Mouse (Mus musculus) embryonic facial prominence, embryonic 15.5 days (tissue): Measurements from ENCODE around the gene Dbp. TPM values are rescaled to one million over a fixed set of nuclear protein-coding genes. Genes with fewer than 3 reads are reported as not detected.

Experiments used
- ATAC-seq: fragments of 200-750 bp; cut with Nextera tagmentation; 2 replicates; pipeline ENCODE4 v1.8.0; 2017; ENCODE audit warnings: low read depth, moderate TSS enrichment; ENCODE audit not compliant: insufficient number of reproducible peaks, low FRiP score, low TSS enrichment
- H3K27ac ChIP-seq: fragments of 300-500 bp; sonication (generic); replicated peaks from 2 replicates; pipeline ENCODE4 v1.5.1; 2015; ENCODE audit warnings: mild to moderate bottlenecking, inconsistent platforms
- H3K27me3 ChIP-seq: fragments of 300-500 bp; sonication (generic); 2 replicates; pipeline ENCODE4 v1.6.1; 2015; ENCODE audit warnings: inconsistent platforms
- H3K36me3 ChIP-seq: fragments of 300-500 bp; sonication (generic); 2 replicates; pipeline ENCODE4 v1.6.1; 2015; ENCODE audit warnings: mild to moderate bottlenecking, inconsistent platforms
- H3K4me1 ChIP-seq: fragments of 300-500 bp; sonication (generic); 2 replicates; pipeline ENCODE4 v1.6.1; 2015; ENCODE audit warnings: inconsistent platforms
- H3K4me2 ChIP-seq: fragments of 300-500 bp; sonication (generic); replicated peaks from 2 replicates; pipeline ENCODE4 v1.6.1; 2015; ENCODE audit warnings: mild to moderate bottlenecking, inconsistent platforms
- H3K4me3 ChIP-seq: fragments of 300-500 bp; sonication (generic); replicated peaks from 2 replicates; pipeline ENCODE4 v1.5.1; 2015; ENCODE audit warnings: mild to moderate bottlenecking, inconsistent platforms
- H3K9ac ChIP-seq: fragments of 300-500 bp; sonication (generic); 2 replicates; pipeline ENCODE4 v1.6.1; 2015; ENCODE audit warnings: inconsistent platforms
- H3K9me3 ChIP-seq: fragments of 300-500 bp; sonication (generic); replicated peaks from 2 replicates; pipeline ENCODE4 v1.6.1; 2016; ENCODE audit warnings: inconsistent platforms
- WGBS: fragments of 180-500 bp; shearing (Covaris S2); methylation state at CpG from one replicate; pipeline ENCODE4 v1.1.7; 2015; 5-methylcytosine and 5-hydroxymethylcytosine counted together
- polyA plus RNA-seq: library from polyadenylated mRNA; unstranded; fragments of >200 nt; fragmentation: Nextera tagmentation; extraction: Ambion mirVana; gene quantifications from 2 replicates; pipeline ENCODE4 v1.2.1, GENCODE M21; 2015

The Dbp gene
- polyA plus RNA-seq, 1 experiment from 2014 or later, result 7.0 TPM

GRCm38 (mm10) chr7:45755703-45756102 lies 50.8 kb downstream of the Dbp start:
- 56% methylated on average over 6 of the region's 6 CpGs for WGBS
- peaks cover 33% of the 10 kb centered on the region for H3K27me3 ChIP-seq
- H3K27ac ChIP-seq, result no peak overlapping the region
- no peaks in the 10 kb centered on the region for H3K36me3 ChIP-seq
- peaks cover 5% of the 10 kb centered on the region for H3K4me1 ChIP-seq
- H3K4me3 ChIP-seq, result no peak overlapping the region
- H3K9me3 ChIP-seq, result no peaks in the 10 kb centered on the region
- H3K4me2 ChIP-seq, result no peak overlapping the region
- no peak overlapping the region for H3K9ac ChIP-seq
- ATAC-seq, result no peak

GRCm38 (mm10) chr7:45759400-45759799 lies 54.5 kb downstream of the Dbp start:
- ATAC-seq, result peak; percentile 70
- Histone ChIP-seq H3K27ac (peak overlapping the region; percentile 45; the same call in 1 of the 2 replicates), H3K27me3 (peaks cover 35% of the 10 kb centered on the region), H3K4me1 (peaks cover 5% of the 10 kb centered on the region), H3K4me3 (peak overlapping the region; percentile 23), H3K9ac (no peak overlapping the region), H3K9me3 (no peaks in the 10 kb centered on the region), H3K4me2 (peak overlapping the region; percentile 46), H3K36me3 (no peaks in the 10 kb centered on the region)
- 6% methylated on average over 24 of the region's 27 CpGs for WGBS

Other genes with a start within 250 kb of the Dbp start
- 4,629 and 4,755 TPM in 2 replicates for gene Ftl1, start 245.2 kb upstream of the Dbp start, polyA plus RNA-seq
- 156 and 158 TPM in 2 replicates for gene Bax, start 238.2 kb upstream of the Dbp start, polyA plus RNA-seq
- 1.1 and 1.8 TPM in 2 replicates for gene Tulp2, start 223.2 kb upstream of the Dbp start, polyA plus RNA-seq
- not detected in 2 replicates for gene Gm45808, start 218.3 kb upstream of the Dbp start, polyA plus RNA-seq
- 4.4 and 5.1 TPM in 2 replicates for gene Dhdh, start 216.3 kb upstream of the Dbp start, polyA plus RNA-seq
- 258 and 262 TPM in 2 replicates for gene Nucb1, start 194.7 kb upstream of the Dbp start, polyA plus RNA-seq
- 27.5 and 29.6 TPM in 2 replicates for gene Ppp1r15a, start 178.8 kb upstream of the Dbp start, polyA plus RNA-seq
- gene Plekha4, start 178.8 kb upstream of the Dbp start, polyA plus RNA-seq, result 7.5 and 7.6 TPM in 2 replicates
- gene Hsd17b14, start 150.2 kb upstream of the Dbp start, polyA plus RNA-seq, result 2.1 and 3.3 TPM in 2 replicates
- gene Bcat2, start 134.9 kb upstream of the Dbp start, polyA plus RNA-seq, result 63.0 and 65.1 TPM in 2 replicates
- 0.95 and 1.2 TPM in 2 replicates for gene Fgf21, start 89.6 kb upstream of the Dbp start, polyA plus RNA-seq
- 4.8 and 5.3 TPM in 2 replicates for gene Fut1, start 87.8 kb upstream of the Dbp start, polyA plus RNA-seq
- gene Izumo1, start 83.3 kb upstream of the Dbp start, polyA plus RNA-seq, result 0.38 and 0.41 TPM in 2 replicates
- 14.5 and 15.3 TPM in 2 replicates for gene Rasip1, start 77.6 kb upstream of the Dbp start, polyA plus RNA-seq
- 20.0 and 21.4 TPM in 2 replicates for gene Mamstr, start 65.1 kb upstream of the Dbp start, polyA plus RNA-seq
- gene Fut2, start 38.7 kb upstream of the Dbp start, polyA plus RNA-seq, result 6.3 and 6.5 TPM in 2 replicates
- gene Ntn5, start 21.1 kb upstream of the Dbp start, polyA plus RNA-seq, result 10.8 and 11.7 TPM in 2 replicates
- gene Sec1, start 10.7 kb upstream of the Dbp start, polyA plus RNA-seq, result 9.6 and 11.1 TPM in 2 replicates
- 17.2 and 17.7 TPM in 2 replicates for gene Car11, start 5.2 kb upstream of the Dbp start, polyA plus RNA-seq
- 1,062 and 1,100 TPM in 2 replicates for gene Rpl18, start 10.4 kb downstream of the Dbp start, polyA plus RNA-seq
- 38.4 and 43.4 TPM in 2 replicates for gene Sphk2, start 12.9 kb downstream of the Dbp start, polyA plus RNA-seq
- gene Fam83e, start 16.1 kb downstream of the Dbp start, polyA plus RNA-seq, result 2.1 and 3.2 TPM in 2 replicates
- gene Spaca4, start 20.7 kb downstream of the Dbp start, polyA plus RNA-seq, result 0.24 and 0.25 TPM in 2 replicates
- 1.9 TPM in 2 replicates for gene Lmtk3, start 78.7 kb downstream of the Dbp start, polyA plus RNA-seq
- gene Sult2b1, start 79.6 kb downstream of the Dbp start, polyA plus RNA-seq, result 49.6 and 55.7 TPM in 2 replicates
- 124 and 129 TPM in 2 replicates for gene Cyth2, start 109.5 kb downstream of the Dbp start, polyA plus RNA-seq
- gene Kcnj14, start 119.7 kb downstream of the Dbp start, polyA plus RNA-seq, result 1.4 and 1.7 TPM in 2 replicates
- 57.3 and 58.0 TPM in 2 replicates for gene Grwd1, start 125.9 kb downstream of the Dbp start, polyA plus RNA-seq
- gene Kdelr1, start 167.7 kb downstream of the Dbp start, polyA plus RNA-seq, result 83.7 and 98.4 TPM in 2 replicates
- gene Grin2d, start 173.3 kb downstream of the Dbp start, polyA plus RNA-seq, result 0.67 and 0.79 TPM in 2 replicates
- gene Syngr4, start 191.6 kb downstream of the Dbp start, polyA plus RNA-seq, result 0.40 and 0.77 TPM in 2 replicates
- gene Tmem143, start 191.9 kb downstream of the Dbp start, polyA plus RNA-seq, result 4.9 and 5.0 TPM in 2 replicates
- 307 and 335 TPM in 2 replicates for gene Emp3, start 216.3 kb downstream of the Dbp start, polyA plus RNA-seq
- gene Ccdc114, start 219.0 kb downstream of the Dbp start, polyA plus RNA-seq, result 5.7 and 9.8 TPM in 2 replicates